Mouse (Mus musculus) small intestine, adult 2 months (tissue): Measurements from ENCODE around the gene Ceacam1.

Experiments
- CTCF ChIP-seq: fragments of 200-500 bp; IDR thresholded peaks from 2 replicates; pipeline ENCODE4 v1.5.1; 2012; ENCODE audit warnings: low read depth, mild to moderate bottlenecking, control low read depth, inconsistent platforms, low read length, moderate library complexity, mixed read lengths; ENCODE audit not compliant: insufficient replicate concordance, insufficient read length; ENCODE audit errors: extremely low read depth
- POLR2A ChIP-seq: fragments of 200-500 bp; IDR thresholded peaks from 2 replicates; pipeline ENCODE4 v1.6.1; 2012; ENCODE audit warnings: low read depth, mild to moderate bottlenecking, control low read depth, inconsistent platforms, low read length, moderate library complexity

- no peak for TF ChIP-seq CTCF
- no peak for TF ChIP-seq POLR2A
Observed at GRCm38 (mm10) chr7:25509925-25510324, 32.5 kb upstream of the Ceacam1 start.
